Mouse (Mus musculus) lung, postnatal 25 days (tissue): ENCODE measurements around the gene Pafah1b3.
A peak's percentile ranks its signal among the peaks of the same experiment; 100 is the strongest.
"Not testable (repeated sequence)": the region's sequence is repeated elsewhere in the genome, so short reads cannot be mapped to it uniquely, and the experiment has no call there.

ENCODE experiments used
- DNase-seq: peaks from one replicate; pipeline ENCODE4 v3.0.0; 2022; ENCODE audit warnings: low spot score

Gene Pafah1b3

GRCm38 (mm10) chr7:25267751-25268463 is 29.9 kb downstream of the Pafah1b3 start:
- peak; percentile 100 for DNase-seq

- DNase-seq, result peak; percentile 100
These were observed 30.5 kb downstream of the Pafah1b3 start, which contains the start of gene Cic for GRCm38 (mm10) chr7:25267301-25267750. TSS of gene Cic (plus strand) at chr7:25267704.

- DNase-seq, result no peak
These were observed 31.4 kb downstream of the Pafah1b3 start for GRCm38 (mm10) chr7:25266180-25266962.

- DNase-seq, result not testable (repeated sequence)
These were observed 32.0 kb downstream of the Pafah1b3 start for GRCm38 (mm10) chr7:25265743-25266142.

GRCm38 (mm10) chr7:25263968-25264870 is 33.6 kb downstream of the Pafah1b3 start:
- no peak for DNase-seq

GRCm38 (mm10) chr7:25261896-25262295 is 35.9 kb downstream of the Pafah1b3 start:
- no peak for DNase-seq

- DNase-seq, result no peak
These were observed 46.0 kb downstream of the Pafah1b3 start for GRCm38 (mm10) chr7:25251822-25252221.

- DNase-seq, result no peak
These were observed 46.6 kb downstream of the Pafah1b3 start for GRCm38 (mm10) chr7:25251071-25251791.

GRCm38 (mm10) chr7:25250141-25250972 is 47.4 kb downstream of the Pafah1b3 start, which contains the start of gene Erf:
TSS of gene Erf (minus strand) at chr7:25250761.
- DNase-seq, result peak; percentile 94

- DNase-seq, result peak; percentile 76
These were observed 48.3 kb downstream of the Pafah1b3 start for GRCm38 (mm10) chr7:25249314-25250140.

- DNase-seq, result no peak
These were observed 48.9 kb downstream of the Pafah1b3 start for GRCm38 (mm10) chr7:25248846-25249313.

- no peak for DNase-seq
These were observed 49.7 kb downstream of the Pafah1b3 start for GRCm38 (mm10) chr7:25248018-25248647.

GRCm38 (mm10) chr7:25247498-25247897 is 50.3 kb downstream of the Pafah1b3 start:
- no peak for DNase-seq

- DNase-seq, result no peak
These were observed 51.0 kb downstream of the Pafah1b3 start for GRCm38 (mm10) chr7:25246759-25247137.

GRCm38 (mm10) chr7:25246079-25246758 is 51.6 kb downstream of the Pafah1b3 start:
- peak; percentile 62 for DNase-seq
